Mouse (Mus musculus) left cerebral cortex, adult 18-20 months (tissue): ENCODE results near the gene Hfe2. TPM values are rescaled to one million over a fixed set of nuclear protein-coding genes. Genes with fewer than 3 reads are reported as not detected.
"Not testable (repeated sequence)": the region's sequence is repeated elsewhere in the genome, so short reads cannot be mapped to it uniquely, and the experiment has no call there.

ENCODE experiments used
- DNase-seq, 2 experiments: peaks; one replicate each; pipeline ENCODE4 v3.0.0; 2021 to 2022; ENCODE audit warnings: low spot score in 2 of 2, mixed read lengths in 1 of 2
- total RNA-seq, 2 experiments: library from RNA; stranded (reverse); gene quantifications; 2 replicates each; pipeline ENCODE4 v1.2.3; 2021

Hfe2 gene
- total RNA-seq, 2 experiments from 2014 or later = 1.3 to 1.5 TPM

- DNase-seq = no peak
Observed at GRCm38 (mm10) chr3:96496216-96496615, 28.8 kb upstream of the Hfe2 start.

DNA sequence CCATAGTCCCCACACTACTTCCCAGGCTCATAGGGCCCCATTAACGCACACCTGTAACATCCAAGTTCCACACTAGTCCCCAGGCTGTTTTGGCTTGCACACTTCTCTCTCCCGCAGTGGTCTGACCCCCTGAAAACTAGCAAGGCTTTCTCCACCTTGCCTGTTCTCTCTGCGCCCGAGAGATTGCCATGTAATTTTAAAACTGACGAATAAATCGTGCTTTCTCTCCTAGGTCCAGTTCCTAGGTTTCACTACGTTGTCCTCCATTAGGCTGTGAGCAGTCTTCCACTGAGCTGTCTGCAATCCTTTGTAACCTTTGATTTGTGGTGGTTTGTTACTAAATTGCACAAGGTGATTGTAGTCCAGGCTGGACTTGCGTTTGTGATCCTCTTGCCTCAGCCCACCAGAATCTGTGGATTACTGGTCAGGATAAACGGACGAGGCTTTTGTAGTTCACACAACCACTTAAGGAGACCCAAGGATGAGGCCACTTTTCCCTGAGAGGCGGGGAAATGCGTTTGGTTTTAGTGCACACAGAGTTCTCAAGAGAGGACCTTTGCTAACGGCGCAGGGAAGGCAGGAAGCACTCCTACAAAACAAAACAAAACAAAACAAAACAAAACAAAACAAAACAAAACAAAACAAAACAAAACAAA, 28.2 kb upstream of the Hfe2 start:
- not testable (repeated sequence) for DNase-seq

GRCm38 (mm10) chr3:96497451-96498028, 27.4 kb upstream of the Hfe2 start:
- DNase-seq = peak; percentile 83 to 86

DNA sequence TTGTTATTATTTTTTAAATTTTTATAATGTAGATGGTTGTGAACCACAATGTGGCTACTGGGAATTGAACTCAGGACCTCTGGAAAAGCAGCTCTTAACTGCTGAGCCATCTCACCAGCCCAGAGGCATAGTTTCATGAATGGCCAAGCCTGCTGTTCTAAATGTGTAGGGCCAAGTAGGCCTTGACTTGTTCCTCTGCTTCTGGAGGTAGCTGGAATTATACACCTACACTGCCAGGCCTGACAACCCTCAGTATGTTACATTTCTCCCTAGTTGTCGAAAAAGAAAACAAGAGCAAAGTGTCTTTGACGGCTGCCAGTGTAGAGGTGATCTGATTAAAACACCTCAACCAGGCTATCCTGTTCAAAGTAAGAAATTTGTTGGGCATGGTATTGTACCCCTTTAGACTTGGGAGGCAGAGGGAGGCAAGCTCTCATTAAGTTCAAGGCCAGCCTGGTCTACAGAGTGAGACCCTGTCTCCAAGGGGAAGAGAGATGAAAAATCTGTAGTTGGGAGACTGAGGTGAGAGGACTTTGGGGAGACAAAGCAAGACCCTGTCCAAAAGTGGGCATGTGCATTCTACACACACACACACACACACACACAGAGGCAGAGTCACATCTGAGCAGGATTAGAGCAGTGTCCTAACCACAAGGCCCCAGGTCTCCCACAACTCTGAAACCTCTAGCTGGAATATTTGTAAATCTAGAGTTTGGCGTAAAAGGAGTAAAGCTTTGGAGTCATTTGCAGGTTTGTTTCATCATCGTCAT, 26.3 kb upstream of the Hfe2 start:
- DNase-seq = no peak

DNA sequence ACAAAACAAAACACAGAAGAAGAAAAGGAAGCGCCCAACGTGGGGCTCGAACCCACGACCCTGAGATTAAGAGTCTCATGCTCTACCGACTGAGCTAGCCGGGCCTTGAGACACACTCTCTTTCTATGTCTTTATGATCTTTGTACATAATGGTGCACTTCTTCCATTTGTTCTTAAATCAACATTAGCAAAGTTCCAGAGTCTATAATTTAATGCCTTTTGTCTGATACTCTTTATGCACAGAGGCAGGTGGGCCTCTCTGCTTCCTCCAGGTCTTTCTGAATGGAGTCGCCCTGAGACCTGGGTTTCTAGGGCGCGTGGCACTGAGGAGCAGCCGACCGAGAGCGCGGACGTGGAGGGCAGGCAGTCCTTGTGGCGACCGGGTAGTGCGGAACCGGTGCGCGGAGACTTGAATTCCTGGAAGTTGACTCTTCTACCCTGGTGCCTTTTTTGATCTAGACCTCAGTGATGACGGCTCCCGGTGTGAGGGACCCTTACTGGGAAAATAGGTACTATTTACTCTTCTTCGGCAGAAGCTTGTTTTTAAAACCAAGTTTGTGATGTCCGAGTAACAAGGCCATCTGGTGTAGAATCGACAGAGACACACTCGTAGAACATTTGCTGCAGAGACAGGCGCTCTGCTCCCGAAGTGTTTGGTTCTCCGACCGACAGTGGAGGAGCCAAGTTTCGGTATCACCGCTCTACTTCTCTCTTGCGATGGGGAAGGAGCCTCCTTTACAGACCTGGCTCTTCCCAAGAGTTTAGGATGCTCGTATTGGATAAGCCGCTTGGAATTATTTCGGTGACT, 25.3 kb upstream of the Hfe2 start:
- DNase-seq = peak; percentile 79 to 84

GRCm38 (mm10) chr3:96500289-96500621, 24.7 kb upstream of the Hfe2 start:
- peak; percentile 93 to 95 for DNase-seq

- peak; percentile 86 to 91 for DNase-seq
Observed at GRCm38 (mm10) chr3:96500691-96501265, 24.2 kb upstream of the Hfe2 start.

GRCm38 (mm10) chr3:96501391-96502115, 23.4 kb upstream of the Hfe2 start:
- peak; percentile 84 to 85 for DNase-seq

DNA sequence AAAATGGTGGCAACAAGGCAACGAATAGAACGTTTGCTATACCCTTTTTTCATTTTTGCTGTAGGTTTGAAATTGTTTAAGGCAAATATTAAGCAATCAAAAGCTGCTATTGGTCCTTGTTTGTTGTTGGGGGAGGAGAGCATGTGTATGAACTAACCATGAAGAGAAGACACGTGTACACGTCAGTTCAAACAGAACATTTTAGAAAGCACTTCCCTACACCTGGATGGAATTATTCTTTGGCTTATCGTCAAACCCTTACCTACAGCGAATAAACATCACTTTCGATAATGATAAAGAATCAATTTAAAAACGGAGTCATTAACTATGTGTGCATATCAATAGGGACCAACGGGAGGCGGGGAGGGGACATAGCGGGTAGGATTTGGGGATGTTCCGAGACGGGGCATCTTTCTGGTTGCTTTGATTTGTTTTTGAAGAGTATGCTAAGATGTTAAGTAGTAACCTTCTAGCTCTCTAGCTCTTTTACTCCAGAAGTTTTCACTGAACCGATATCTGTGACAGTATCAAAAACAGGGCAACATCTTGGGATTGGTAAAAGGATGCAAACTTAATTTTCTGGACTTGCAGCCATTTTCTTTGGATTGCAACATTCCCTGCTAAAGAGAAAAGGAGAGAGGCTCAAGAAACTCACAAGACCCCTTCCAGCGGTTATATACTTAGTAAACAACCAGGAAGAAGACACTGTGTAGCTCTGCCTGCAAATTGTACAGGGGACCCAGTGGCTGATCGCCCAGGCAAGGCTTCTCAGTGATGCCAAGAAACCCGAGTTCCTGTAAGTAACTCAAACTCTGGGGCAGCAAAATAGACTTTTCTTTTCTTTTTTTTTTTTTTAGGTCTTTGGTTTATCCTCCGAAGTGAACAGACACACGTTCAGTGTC, 22.5 kb upstream of the Hfe2 start:
- DNase-seq = no peak

- DNase-seq = peak; percentile 66 to 70
Observed at GRCm38 (mm10) chr3:96503083-96503450, 21.9 kb upstream of the Hfe2 start.

- no peak for DNase-seq
Observed at GRCm38 (mm10) chr3:96503946-96504345, 21.0 kb upstream of the Hfe2 start.

DNA sequence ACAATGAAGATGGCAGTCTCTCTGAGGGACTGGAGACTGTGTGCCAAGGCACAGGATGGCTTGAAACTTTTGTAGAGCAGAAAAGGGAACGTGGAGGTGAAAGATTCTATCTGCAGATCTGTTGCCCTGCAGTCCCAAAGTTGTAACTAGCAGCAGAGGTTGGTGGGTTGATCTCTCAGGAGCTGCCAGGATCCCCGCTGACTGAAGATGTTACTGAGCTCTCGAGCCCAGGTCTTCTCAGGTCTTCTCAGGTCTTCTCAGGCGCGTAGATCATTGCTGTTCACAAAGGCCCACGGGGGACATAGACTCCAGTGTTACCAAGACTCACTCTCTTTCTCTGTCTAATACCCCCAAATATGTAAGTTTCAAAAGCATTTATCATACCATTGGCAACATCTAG, 20.0 kb upstream of the Hfe2 start:
- DNase-seq = no peak

- no peak for DNase-seq
Observed at GRCm38 (mm10) chr3:96506396-96507047, 18.4 kb upstream of the Hfe2 start.

GRCm38 (mm10) chr3:96507966-96508365, 17.0 kb upstream of the Hfe2 start:
- DNase-seq = not testable (repeated sequence)

- DNase-seq = no peak
Observed at GRCm38 (mm10) chr3:96520171-96520570, 4.8 kb upstream of the Hfe2 start.

GRCm38 (mm10) chr3:96522149-96522548, 2.8 kb upstream of the Hfe2 start:
- peak in 1 of 2 experiments; percentile 38 for DNase-seq

- DNase-seq = no peak
Observed at GRCm38 (mm10) chr3:96524028-96524810, 753 bp upstream of the Hfe2 start.
